Mouse (Mus musculus): Measurements from ENCODE around the gene 6430548M08Rik.

Gene 6430548M08Rik

DNA sequence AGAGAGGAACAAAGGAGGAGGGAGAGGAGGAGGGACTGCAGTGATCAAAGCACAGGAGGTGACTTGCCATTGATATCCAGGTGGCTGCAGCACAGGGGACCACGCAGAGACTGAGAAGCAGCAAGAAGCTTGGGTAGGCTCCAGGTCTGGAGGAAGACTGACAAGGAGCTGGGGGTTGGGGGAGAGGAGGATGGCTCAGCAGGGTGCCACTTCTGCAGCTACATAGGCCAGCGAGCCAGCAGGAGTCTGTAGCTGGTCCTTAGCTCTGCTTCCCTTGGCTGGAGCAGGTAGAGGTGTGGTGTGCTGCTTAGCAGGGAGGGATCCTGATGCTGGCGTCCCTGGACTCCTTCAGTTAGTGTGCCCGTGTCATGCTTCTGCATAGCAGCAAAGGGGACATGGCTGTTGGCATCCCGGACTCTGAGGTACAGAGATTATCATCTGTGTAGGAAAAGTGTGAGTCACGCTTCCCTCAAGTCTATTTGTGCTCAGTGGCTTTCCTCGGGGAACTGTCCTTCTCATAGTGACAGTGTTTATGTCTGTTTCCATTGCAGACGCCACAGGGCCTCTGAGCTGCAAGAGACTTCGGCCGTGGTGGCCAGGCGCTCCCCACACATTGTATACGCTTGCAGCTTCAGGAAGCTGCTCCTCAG is 30.8 kb downstream of the 6430548M08Rik start:
- DNase-seq (ENCODE audit: low read depth, low spot score) = no peak

DNA sequence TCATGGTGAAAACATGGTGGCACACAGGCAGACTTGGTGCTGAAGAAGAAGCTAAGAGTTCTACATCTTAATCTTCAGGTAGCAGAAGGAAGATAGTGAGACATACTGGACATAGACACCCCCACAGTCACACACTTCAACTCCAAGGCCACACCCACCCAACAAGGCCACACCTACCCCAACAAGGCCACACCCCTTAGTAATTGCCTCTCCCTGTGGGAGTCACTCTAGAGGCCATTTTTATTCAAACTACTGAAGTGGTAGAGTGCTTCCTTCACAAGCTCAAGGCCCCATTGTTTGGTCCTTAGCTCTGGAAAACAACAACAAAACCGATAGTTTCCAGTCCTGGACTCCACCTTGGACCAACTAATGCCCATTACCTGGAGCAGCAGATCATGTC is 32.1 kb downstream of the 6430548M08Rik start:
- DNase-seq (ENCODE audit: low read depth, low spot score) = no peak

DNA sequence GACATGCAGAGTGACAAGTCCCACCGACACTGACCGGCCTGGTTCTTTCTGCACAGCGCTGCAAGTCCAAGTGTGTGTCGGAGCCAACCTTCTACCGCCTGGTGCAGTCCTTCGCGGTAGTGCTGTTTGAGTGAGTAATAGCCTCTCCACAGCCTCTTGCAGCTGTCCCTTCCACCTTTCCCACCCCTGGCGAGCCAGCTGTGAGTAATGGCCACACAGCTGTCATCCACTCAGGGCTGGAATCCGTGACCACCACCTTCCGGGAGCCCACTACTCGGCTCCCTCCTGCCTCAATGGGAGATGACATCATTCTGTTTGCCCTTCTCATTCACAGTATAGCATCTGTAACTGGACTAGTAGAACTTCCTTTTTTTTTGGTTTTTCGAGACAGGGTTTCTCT is 36.1 kb downstream of the 6430548M08Rik start:
- DNase-seq (ENCODE audit: low read depth, low spot score) = no peak

DNA sequence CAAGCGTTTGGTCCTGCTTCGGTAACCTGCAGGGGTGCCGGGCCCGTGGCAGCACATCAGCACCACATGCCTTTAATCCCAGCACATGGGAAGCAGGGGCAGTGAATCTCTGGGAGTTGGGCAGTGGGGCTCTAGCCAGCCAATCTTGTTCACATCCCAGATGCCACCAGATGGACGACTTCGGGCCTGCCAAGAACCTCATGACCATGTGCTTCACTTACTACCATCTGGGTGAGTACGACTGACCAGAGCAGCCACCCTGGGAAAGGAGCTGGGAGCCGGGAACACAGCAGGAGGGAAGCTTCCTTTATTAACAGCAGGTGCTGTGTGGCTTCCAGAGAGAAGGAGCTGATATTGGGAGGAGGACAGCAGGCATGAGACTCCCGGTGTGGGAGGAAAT is 37.2 kb downstream of the 6430548M08Rik start:
- no peak for DNase-seq (ENCODE audit: low read depth, low spot score)

DNA sequence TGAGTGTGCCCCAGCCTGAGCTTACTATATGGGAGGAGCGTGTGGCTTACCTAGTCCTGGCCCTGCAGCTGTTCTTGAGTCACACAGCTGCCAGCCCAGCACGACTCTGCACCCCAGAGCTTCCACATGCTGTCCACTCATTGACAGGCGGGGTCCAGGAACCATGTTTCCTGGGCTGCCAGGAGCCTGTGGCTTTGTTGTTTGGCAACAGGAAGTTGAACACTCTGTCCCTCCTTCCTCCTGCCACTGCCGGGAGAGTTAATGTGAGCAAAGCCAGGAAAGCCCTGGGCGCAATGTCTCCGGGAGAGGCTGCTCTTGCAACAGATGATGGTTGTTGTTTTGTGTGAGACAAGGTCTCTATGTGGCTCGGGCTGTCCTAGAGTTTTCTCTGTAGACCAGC is 38.7 kb downstream of the 6430548M08Rik start:
- no peak for DNase-seq (ENCODE audit: low read depth, low spot score)

DNA sequence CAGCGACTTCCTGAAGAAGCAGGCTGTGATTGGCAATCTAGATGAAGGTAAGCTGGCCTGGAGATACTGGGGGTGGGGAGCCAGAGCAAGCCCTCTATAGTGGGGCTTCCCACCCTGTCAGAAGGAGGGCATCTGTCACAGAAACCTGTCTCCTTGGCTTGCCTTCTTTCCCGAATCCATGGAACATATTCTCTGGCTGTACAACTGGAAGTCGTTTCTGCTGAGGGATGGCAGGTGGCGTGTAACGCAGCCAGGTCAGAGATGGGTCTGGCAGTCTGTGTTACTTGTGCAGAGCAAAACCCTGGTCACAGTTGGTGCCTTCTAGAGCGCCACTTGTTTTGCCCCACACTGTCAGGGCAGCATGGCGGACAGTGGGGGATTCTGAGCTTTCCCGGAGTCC is 46.4 kb downstream of the 6430548M08Rik start:
- DNase-seq (ENCODE audit: low read depth, low spot score) = no peak

DNA sequence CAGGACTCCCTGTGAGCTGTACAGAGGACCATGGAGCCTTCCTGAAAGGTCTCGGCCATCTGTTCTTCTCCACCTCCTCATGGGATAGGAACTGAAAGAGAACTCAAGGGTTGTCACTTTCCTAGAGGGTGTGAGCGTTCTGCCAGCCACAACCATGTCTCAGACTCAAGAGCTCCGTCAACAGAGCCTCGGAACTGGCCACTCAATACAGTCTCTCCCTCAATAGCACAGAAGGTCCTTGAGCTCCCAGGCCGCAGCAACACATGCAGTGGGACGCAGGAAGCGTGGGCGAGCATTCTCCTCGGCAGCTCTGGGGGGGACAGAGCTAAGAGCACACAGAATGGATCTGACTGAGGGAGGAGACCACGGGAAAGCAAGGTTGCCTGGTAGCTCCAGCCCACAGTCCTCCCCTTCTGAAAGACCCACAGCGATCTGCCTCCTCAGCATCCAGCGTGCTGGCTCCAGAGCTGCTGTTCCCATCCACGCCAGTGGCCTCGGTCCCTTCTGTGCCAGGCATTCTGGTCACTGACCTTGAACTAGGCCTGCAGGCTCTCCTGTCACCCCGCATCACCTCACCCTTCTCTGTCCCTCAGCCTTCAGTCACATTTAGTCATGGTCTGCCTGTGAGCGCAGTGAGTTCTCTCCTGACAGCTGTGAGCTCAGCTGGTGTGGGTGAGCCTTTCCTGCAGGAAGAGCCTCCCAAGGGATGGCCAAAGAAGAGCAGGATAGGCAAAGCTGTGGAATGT is 47.9 kb downstream of the 6430548M08Rik start:
- DNase-seq (ENCODE audit: low read depth, low spot score) = no peak

DNA sequence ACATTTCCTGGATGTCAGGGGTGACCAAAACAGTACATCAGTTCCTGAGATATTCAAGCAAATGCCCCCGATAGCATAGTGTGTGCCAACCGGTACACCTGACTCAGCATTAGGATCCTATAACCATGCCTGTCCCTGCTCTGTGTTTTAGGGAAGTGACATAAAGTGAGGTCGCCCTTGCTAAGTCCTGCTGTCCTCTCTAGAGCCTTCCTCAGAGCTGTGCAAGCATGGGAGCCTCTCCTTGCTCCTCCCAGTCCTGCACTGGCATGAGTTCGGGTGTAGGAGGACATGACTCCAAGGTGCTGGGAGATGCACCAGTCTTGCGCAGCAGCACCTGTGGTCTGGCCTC is 48.4 kb downstream of the 6430548M08Rik start:
- no peak for DNase-seq (ENCODE audit: low read depth, low spot score)

DNA sequence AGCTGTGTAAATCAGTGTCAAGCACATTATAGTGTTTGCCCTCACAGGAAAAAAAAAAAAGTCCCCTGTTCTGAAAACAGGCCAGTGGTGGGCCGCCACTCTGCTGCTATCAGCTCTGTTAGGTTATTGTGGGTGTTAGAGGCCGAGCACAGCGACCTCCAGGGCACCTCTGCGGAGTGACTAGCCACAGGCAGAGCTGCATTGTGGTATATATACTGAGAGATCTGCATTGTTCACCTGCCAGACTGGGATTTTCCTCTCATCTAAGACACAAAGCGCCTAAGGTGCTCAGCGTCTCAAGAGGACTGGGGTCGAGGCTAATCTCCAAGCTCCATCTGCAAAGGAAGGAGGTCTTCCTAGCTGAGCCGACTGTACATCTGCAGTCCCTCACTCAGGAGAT is 49.4 kb downstream of the 6430548M08Rik start:
- DNase-seq (ENCODE audit: low read depth, low spot score) = no peak

DNA sequence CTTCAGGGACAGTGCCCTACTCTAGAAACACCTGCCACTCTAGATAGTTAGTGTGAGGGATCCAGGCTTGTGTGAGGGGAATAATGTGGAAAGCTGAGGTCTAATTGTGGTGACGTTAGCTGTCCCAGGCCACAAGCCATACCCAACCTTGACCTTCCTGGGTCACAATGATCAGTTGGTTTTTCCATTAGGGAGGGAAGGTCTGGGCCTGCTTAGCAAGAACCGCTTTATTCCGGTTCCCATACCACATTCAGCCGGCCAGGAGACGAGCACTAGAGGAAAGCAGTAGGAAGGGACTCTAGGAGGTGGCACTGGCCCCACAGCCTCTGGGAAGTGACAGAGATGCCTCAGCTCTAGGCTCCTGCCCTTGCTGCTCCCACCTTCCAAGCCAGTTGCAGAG is 50.1 kb downstream of the 6430548M08Rik start:
- no peak for DNase-seq (ENCODE audit: low read depth, low spot score)

DNA sequence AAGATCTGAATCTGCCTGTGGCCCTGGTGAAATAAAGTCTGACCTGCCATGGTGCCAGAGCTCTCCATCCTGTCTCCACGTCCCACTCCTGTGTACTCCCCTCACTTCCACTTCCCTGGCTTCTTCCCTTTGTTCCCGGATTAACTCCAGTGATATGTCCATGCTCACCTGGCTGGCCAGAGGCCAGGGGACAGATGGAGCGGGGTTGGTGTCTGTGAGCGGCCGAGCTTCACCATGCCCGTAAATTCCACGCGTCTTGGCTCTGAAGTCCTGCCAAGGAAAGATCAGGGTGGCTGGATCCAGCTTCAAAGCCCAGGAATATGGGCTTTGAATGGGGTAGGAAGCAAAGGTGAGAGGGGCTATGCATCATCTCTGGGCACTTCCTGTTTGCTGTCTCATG is 53.2 kb downstream of the 6430548M08Rik start:
- DNase-seq (ENCODE audit: low read depth, low spot score) = no peak

DNA sequence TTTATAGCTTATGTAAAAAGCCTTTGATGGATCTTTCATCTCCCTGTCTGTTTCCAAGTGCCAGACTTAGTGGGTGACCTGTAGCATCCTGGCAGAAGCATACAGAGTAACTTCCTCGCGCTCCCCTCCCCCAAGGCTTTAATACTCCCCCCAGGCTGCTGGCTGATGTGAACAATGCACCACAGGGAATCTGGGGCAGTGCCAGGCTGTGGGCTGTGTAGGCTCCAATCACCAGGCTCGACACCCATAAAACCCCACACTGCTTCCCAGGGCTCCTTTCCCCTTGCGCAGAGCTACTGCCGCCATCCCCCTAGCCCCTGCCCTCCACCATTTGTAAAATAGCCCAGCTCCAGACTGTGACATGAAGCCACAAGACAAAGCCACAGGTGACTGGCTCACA is 53.9 kb downstream of the 6430548M08Rik start:
- DNase-seq (ENCODE audit: low read depth, low spot score) = no peak

DNA sequence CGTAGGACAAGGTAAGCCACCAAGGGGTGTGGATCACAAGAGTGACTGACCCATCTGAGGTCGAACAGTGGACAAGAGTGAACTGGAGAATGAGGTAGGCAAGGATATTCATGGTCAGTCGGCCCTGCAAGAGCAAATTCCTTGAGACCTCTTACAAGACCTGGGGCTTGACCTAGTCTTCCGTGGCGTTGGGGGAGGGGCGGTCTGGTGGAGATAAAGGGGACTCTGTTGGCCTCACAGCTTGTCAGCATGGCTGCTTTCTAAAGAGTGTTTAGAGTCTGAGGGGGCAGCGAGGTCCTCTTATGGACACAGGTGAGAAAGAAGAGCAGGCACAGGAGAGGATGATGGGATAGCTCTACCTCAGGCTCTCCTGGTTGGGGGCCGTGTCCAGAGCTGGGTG is 55.2 kb downstream of the 6430548M08Rik start:
- no peak for DNase-seq (ENCODE audit: low read depth, low spot score)

DNA sequence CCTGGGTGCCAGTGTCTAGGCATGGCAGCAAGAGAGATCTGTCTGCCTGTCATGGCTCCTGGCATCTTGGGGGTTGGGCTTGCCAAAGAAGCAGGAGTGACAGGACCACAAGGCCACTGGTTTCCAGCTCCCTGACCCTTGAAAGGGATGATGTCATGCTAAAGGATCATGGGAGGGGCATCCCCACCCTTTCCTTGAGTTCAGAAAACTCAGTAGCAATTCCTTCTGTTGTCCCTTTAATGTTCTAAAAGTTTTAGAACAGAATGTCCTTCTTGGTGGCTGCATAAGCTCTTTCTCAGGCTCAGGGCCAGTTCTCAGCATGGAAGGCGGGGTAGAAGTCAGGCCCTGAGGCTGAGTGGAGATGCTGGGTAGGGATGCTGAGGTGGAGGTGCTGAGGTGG is 59.2 kb downstream of the 6430548M08Rik start:
- no peak for DNase-seq (ENCODE audit: low read depth, low spot score)

DNA sequence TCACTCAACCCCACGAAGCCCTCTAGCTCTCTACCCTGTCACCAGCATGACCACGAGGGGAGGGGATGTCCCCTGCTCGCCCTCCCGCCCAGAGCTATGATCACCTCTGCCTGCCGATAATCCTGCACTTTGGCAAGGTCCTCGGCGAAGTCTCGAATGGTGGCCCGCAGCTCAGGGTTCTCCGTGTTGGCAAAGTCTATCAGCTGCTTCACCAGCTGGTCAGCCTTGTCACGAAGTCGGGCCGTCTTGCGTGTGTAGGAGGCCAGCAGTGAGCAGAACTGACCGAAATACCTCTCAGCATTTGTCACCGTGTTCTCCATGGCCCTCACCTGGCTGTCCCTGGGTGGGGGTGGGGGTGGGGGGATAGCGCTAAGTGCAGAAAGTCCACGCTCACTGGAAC is 60.7 kb downstream of the 6430548M08Rik start:
- DNase-seq (ENCODE audit: low read depth, low spot score) = no peak

DNA sequence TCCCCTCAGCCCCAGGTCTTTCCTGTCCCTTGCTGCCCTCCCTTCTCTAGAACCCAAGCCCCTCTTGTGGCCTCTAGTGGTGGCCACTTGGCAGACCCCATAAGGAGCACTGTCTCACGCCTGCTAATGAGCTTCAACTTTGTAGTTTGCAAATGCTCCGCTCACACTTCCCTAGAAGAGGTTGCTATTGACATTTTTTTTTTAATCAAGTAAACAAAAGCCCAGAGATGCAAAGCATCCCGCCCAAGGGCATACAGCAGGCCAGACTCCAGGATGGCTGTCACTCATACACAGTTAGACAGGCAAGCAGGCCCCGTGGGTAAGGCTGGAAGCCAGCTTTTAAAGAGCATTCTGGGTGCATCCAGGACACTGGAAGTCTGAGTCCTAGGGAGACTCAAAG is 62.7 kb downstream of the 6430548M08Rik start:
- no peak for DNase-seq (ENCODE audit: low read depth, low spot score)

DNA sequence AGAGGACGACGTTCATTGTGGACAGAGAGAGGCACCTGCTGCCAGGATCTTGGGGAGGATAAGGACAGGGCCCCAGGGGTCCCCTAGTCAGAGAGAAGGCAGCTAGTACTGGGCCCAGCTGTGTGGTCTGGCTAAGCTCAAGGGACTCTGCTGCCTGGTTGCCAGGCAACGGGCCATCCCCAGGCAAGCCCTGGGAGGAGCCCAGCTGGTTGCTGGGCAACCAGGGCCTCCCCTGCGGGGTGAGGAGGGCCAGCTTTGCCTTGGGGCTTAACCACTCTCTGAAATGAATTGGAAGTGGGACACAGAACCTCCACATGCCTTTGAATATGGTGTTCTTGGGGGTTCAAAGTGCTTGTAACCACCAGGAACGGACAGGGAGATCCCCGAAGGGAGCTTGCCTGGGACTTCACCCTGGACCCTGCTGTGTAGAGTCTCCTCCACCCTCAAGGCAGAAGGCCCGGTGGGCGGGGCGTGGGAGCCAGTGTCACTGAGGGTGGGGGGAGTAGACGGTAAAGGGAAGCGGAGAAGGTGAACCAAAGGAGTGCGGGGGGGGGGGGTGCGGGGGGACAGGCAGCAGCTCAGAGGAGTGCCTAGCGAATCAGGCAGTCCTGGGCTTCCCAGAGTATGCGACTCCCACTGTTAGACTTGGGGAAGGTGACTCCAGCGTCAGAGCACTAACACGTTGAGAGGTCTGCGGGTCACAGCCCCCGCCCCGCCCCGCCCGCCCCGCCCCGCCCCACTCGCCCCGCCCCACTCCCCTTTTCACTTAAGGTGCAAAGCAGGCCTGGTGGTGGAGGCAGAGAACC is 63.6 kb downstream of the 6430548M08Rik start, which contains the start of gene Fam92b:
Fam92b (minus strand) TSS at position 149 of the 806 bp plus-strand sequence.
- peak; percentile 42 for DNase-seq (ENCODE audit: low read depth, low spot score)

DNA sequence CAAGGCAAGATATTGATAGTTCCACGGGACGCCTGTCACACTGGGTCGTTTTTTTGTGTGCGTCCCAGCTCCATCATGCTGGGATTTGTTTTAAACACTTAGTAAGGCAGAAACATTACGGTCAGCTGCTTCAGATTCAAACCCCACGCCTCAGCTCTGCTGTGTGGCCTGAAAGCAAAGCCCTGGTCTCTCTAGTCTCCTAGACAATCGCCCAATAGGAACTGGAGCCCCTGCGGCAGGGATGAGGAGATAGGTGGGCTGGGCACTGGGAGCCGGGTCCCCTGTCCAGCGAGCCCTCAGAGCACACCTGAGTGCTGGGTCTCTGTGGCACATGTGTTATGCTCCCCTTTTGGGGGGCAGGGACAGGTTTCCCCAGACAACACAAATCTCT is 64.2 kb downstream of the 6430548M08Rik start:
- DNase-seq (ENCODE audit: low read depth, low spot score) = no peak

DNA sequence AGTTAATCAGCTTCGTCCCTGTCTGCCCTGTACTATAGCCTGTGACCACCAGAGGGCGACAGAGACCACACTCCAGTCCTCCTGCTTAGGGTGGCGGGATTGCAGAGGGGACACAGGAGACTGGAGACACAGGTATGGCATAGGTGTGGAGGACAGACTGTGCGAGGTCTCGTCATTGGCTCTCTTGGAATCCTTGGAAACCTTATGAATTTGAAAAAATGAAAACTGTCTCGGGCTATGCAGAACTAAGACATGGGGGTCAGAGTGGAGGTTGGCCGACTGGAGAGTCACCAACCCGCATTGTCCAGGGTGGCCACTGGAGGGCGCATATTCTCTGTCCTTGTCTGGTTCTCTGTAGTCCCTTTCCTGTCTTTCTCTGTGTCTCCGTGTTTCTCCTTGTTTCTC is 65.1 kb downstream of the 6430548M08Rik start:
- peak; percentile 91 for DNase-seq (ENCODE audit: low read depth, low spot score)

DNA sequence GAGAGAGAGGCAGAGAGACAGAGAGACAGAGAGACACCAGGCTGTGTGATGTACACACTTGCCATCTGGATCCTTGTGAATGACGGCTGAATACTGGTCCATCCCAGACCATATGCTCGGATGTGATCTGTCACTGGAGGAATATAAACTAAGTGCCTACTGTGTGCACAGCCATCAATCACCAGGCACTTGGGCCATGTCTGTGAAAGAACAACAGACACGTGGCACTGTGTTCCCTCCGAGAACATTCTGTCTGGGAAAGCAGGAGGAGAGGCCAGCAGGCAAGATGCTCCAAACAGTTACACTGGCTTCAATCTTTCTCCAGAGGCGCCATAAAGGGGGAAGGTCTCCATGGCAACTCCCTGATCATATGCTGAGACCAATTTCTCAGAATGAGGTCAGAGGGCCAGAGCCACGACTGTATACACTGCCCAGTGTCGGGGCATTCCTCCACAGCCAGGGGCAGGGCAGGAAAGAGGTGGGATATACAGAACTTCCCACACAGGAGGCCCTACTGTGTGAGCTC is 66.6 kb downstream of the 6430548M08Rik start:
- DNase-seq (ENCODE audit: low read depth, low spot score) = no peak

DNA sequence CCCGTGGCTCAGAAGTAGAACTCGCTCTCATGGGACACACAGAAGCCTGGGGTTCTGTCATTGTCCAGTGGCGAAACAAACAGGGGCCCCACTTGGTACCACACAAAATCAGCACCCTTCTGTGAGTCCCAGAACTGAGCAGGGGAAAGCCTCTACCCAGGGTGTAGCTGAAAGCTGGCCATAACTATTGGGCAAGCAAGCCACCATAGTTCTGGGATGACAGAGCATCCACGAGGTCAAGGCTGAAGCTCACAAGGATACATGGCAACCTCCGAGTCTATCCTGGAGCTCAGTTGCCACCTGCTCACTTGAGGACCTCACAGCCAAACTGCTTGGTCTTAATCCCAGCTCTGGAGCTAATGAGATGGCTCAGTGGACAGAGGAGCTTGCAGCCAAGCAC is 67.3 kb downstream of the 6430548M08Rik start:
- DNase-seq (ENCODE audit: low read depth, low spot score) = no peak

DNA sequence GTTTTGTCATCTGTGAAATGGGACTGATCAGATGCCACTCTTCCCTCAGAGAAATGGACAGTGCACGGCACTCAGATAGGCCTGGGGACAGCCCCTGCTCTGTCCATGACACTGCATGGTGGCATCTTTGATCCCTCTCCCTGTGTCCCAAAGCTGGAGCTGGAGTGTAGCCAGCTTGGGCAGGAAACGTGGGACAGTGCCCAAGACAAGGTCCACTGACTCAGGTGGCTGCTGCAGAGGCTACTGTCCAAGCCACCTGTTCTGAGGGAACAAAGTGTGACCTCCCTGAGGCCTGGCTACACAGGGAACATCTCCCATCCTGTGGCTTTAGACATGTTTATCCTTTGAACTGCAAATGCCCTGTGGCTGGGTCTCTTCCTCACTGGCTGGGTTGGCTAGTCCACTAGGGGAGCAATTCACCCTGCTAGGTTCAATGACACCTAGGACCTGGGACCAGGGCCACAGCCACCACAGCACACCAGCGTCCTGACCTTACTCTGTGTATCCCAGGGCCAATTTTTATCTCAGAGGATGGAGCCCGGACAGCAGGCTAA is 68.0 kb downstream of the 6430548M08Rik start:
- no peak for DNase-seq (ENCODE audit: low read depth, low spot score)

Measured in CD4-positive, CD25-positive, alpha-beta regulatory T cell, adult 2 months (primary cell).